Mouse (Mus musculus): ENCODE measurements around the gene Srgap3. TPM values are rescaled to one million over a fixed set of nuclear protein-coding genes. Genes with fewer than 3 reads are reported as not detected.

Srgap3 gene
- total RNA-seq, 1 experiment = 3.3 TPM

- Histone ChIP-seq H3K9me3 (ENCODE audit: control insufficient read depth, insufficient read depth, low read depth, low read length) (no peaks in the 10 kb centered on the region), H3K4me3 (ENCODE audit: insufficient read depth in 1 of 2, low read depth in 1 of 2, low read length in 2 of 2, poor library complexity in 1 of 2, severe bottlenecking in 1 of 2) (no peak overlapping the region), H3K4me1 (ENCODE audit: control insufficient read depth in 2 of 2, insufficient read depth in 2 of 2, low read length in 2 of 2, poor library complexity in 1 of 2) (no peaks in the 10 kb centered on the region), H3K9ac (ENCODE audit: insufficient read depth, low read depth, low read length, poor library complexity, severe bottlenecking) (no peak overlapping the region), H3K27ac (ENCODE audit: insufficient read depth, low read depth, low read length, poor library complexity, severe bottlenecking) (no peak overlapping the region), H3K36me3 (ENCODE audit: control insufficient read depth, insufficient read depth, low read length, poor library complexity, severe bottlenecking) (no peaks in the 10 kb centered on the region)
- DNase-seq (ENCODE audit: low read depth, low spot score) = no peak
- no peak for TF ChIP-seq CHD2 (IDR thresholded peaks at IDR 0.05; ENCODE audit: low read depth, low read length)
- no peak for TF ChIP-seq MAFK (IDR thresholded peaks at IDR 0.05; ENCODE audit: insufficient read depth, low read depth, low read length)
- TF ChIP-seq ZC3H11A (IDR thresholded peaks at IDR 0.05; ENCODE audit: borderline replicate concordance, low read depth, low read length) = no peak
- TF ChIP-seq HCFC1 (IDR thresholded peaks at IDR 0.05; ENCODE audit: borderline replicate concordance, insufficient read depth, low read length) = no peak
- TF ChIP-seq ZNF384 (IDR thresholded peaks at IDR 0.05; ENCODE audit: low read depth, low read length) = no peak
- in situ Hi-C loops (cut with MboI; ENCODE audit: low sequenced_read_pairs in 2 of 2, unreplicated experiment in 2 of 2) = no loop called here
Observed at GRCm38 (mm10) chr6:112925234-112925975, 21.7 kb downstream of the Srgap3 start.

- H3K36me3 ChIP-seq (ENCODE audit: control insufficient read depth, insufficient read depth, low read length, poor library complexity, severe bottlenecking) = no peaks in the 10 kb centered on the region
- no peak for DNase-seq (ENCODE audit: low read depth, low spot score)
- TF ChIP-seq ZC3H11A (IDR thresholded peaks at IDR 0.05; ENCODE audit: borderline replicate concordance, low read depth, low read length) (no peak), HCFC1 (IDR thresholded peaks at IDR 0.05; ENCODE audit: borderline replicate concordance, insufficient read depth, low read length) (no peak), MAFK (IDR thresholded peaks at IDR 0.05; ENCODE audit: insufficient read depth, low read depth, low read length) (no peak), CHD2 (IDR thresholded peaks at IDR 0.05; ENCODE audit: low read depth, low read length) (no peak), ZNF384 (IDR thresholded peaks at IDR 0.05; ENCODE audit: low read depth, low read length) (no peak)
- H3K4me1 ChIP-seq (ENCODE audit: control insufficient read depth in 2 of 2, insufficient read depth in 2 of 2, low read length in 2 of 2, poor library complexity in 1 of 2) = no peaks in the 10 kb centered on the region
- H3K27ac ChIP-seq (ENCODE audit: insufficient read depth, low read depth, low read length, poor library complexity, severe bottlenecking) = no peak overlapping the region
- no peak overlapping the region for H3K4me3 ChIP-seq (ENCODE audit: insufficient read depth in 1 of 2, low read depth in 1 of 2, low read length in 2 of 2, poor library complexity in 1 of 2, severe bottlenecking in 1 of 2)
- no peaks in the 10 kb centered on the region for H3K9me3 ChIP-seq (ENCODE audit: control insufficient read depth, insufficient read depth, low read depth, low read length)
- in situ Hi-C loops (cut with MboI; ENCODE audit: low sequenced_read_pairs in 2 of 2, unreplicated experiment in 2 of 2) = no loop called here
- no peak overlapping the region for H3K9ac ChIP-seq (ENCODE audit: insufficient read depth, low read depth, low read length, poor library complexity, severe bottlenecking)
Observed at GRCm38 (mm10) chr6:112924606-112925141, 22.4 kb downstream of the Srgap3 start.

GRCm38 (mm10) chr6:112920619-112921195 lies 26.4 kb downstream of the Srgap3 start:
- Histone ChIP-seq H3K36me3 (ENCODE audit: control insufficient read depth, insufficient read depth, low read length, poor library complexity, severe bottlenecking) (no peaks in the 10 kb centered on the region), H3K27ac (ENCODE audit: insufficient read depth, low read depth, low read length, poor library complexity, severe bottlenecking) (no peak overlapping the region), H3K4me1 (ENCODE audit: control insufficient read depth in 2 of 2, insufficient read depth in 2 of 2, low read length in 2 of 2, poor library complexity in 1 of 2) (no peaks in the 10 kb centered on the region), H3K9ac (ENCODE audit: insufficient read depth, low read depth, low read length, poor library complexity, severe bottlenecking) (no peak overlapping the region), H3K9me3 (ENCODE audit: control insufficient read depth, insufficient read depth, low read depth, low read length) (no peaks in the 10 kb centered on the region), H3K4me3 (ENCODE audit: insufficient read depth in 1 of 2, low read depth in 1 of 2, low read length in 2 of 2, poor library complexity in 1 of 2, severe bottlenecking in 1 of 2) (no peak overlapping the region)
- DNase-seq (ENCODE audit: low read depth, low spot score) = no peak
- TF ChIP-seq ZNF384 (IDR thresholded peaks at IDR 0.05; ENCODE audit: low read depth, low read length) (no peak), CHD2 (IDR thresholded peaks at IDR 0.05; ENCODE audit: low read depth, low read length) (no peak), MAFK (IDR thresholded peaks at IDR 0.05; ENCODE audit: insufficient read depth, low read depth, low read length) (no peak), HCFC1 (IDR thresholded peaks at IDR 0.05; ENCODE audit: borderline replicate concordance, insufficient read depth, low read length) (no peak), ZC3H11A (IDR thresholded peaks at IDR 0.05; ENCODE audit: borderline replicate concordance, low read depth, low read length) (no peak)
- in situ Hi-C loops (cut with MboI; ENCODE audit: low sequenced_read_pairs in 2 of 2, unreplicated experiment in 2 of 2) = no loop called here

- Histone ChIP-seq H3K4me3 (ENCODE audit: insufficient read depth in 1 of 2, low read depth in 1 of 2, low read length in 2 of 2, poor library complexity in 1 of 2, severe bottlenecking in 1 of 2) (no peak overlapping the region), H3K9ac (ENCODE audit: insufficient read depth, low read depth, low read length, poor library complexity, severe bottlenecking) (no peak overlapping the region), H3K27ac (ENCODE audit: insufficient read depth, low read depth, low read length, poor library complexity, severe bottlenecking) (no peak overlapping the region), H3K4me1 (ENCODE audit: control insufficient read depth in 2 of 2, insufficient read depth in 2 of 2, low read length in 2 of 2, poor library complexity in 1 of 2) (no peaks in the 10 kb centered on the region), H3K36me3 (ENCODE audit: control insufficient read depth, insufficient read depth, low read length, poor library complexity, severe bottlenecking) (no peaks in the 10 kb centered on the region), H3K9me3 (ENCODE audit: control insufficient read depth, insufficient read depth, low read depth, low read length) (no peaks in the 10 kb centered on the region)
- TF ChIP-seq ZC3H11A (IDR thresholded peaks at IDR 0.05; ENCODE audit: borderline replicate concordance, low read depth, low read length) = no peak
- TF ChIP-seq MAFK (IDR thresholded peaks at IDR 0.05; ENCODE audit: insufficient read depth, low read depth, low read length) = no peak
- TF ChIP-seq CHD2 (IDR thresholded peaks at IDR 0.05; ENCODE audit: low read depth, low read length) = no peak
- no peak for TF ChIP-seq HCFC1 (IDR thresholded peaks at IDR 0.05; ENCODE audit: borderline replicate concordance, insufficient read depth, low read length)
- no peak for TF ChIP-seq ZNF384 (IDR thresholded peaks at IDR 0.05; ENCODE audit: low read depth, low read length)
- in situ Hi-C loops (cut with MboI; ENCODE audit: low sequenced_read_pairs in 2 of 2, unreplicated experiment in 2 of 2) = no loop called here
- DNase-seq (ENCODE audit: low read depth, low spot score) = no peak
Observed at GRCm38 (mm10) chr6:112917717-112918116, 29.3 kb downstream of the Srgap3 start.
